22 mouse cellular contexts compared by ENCODE assay signal in genomic region chr1:13938344-13938743, GRCm38 (mm10).
"Had no signal": no experiment of that assay in that cellular context is flagged by ENCODE, and none has a peak within 500 bp of the region (broad histone marks: within the 10 kb centered on the region; RNA-seq: fewer than 3 reads in every experiment).

No protein-coding gene starts in this region.

- H3K27ac ChIP-seq: kidney, postnatal 0 days; layer of hippocampus, adult 2 months; limb, embryonic 10.5 days; limb, embryonic 13.5 days; liver, embryonic 12.5 days; liver, embryonic 15.5 days; lung, embryonic 15.5 days; midbrain, embryonic 15.5 days; neural tube, embryonic 13.5 days; stomach, embryonic 15.5 days had no signal

- H3K9me3 ChIP-seq: limb, embryonic 10.5 days; liver, embryonic 12.5 days; liver, embryonic 15.5 days; lung, embryonic 15.5 days; midbrain, embryonic 15.5 days; stomach, embryonic 15.5 days had no signal

- H3K4me3 ChIP-seq: layer of hippocampus, adult 2 months; limb, embryonic 10.5 days; limb, embryonic 13.5 days; liver, embryonic 12.5 days; liver, embryonic 15.5 days; lung, embryonic 15.5 days; midbrain, embryonic 15.5 days; myocyte; neural tube, embryonic 13.5 days; stomach, embryonic 15.5 days had no signal

- H3K27me3 ChIP-seq: liver, embryonic 12.5 days; liver, embryonic 15.5 days; lung, embryonic 15.5 days; midbrain, embryonic 15.5 days; stomach, embryonic 15.5 days had no signal

- H3K36me3 ChIP-seq: limb, embryonic 13.5 days; liver, embryonic 12.5 days; liver, embryonic 15.5 days; lung, embryonic 15.5 days; midbrain, embryonic 15.5 days; neural tube, embryonic 13.5 days; stomach, embryonic 15.5 days had no signal

- H3K4me1 ChIP-seq: liver, embryonic 12.5 days; liver, embryonic 15.5 days; lung, embryonic 15.5 days; midbrain, embryonic 15.5 days; stomach, embryonic 15.5 days had no signal

- ATAC-seq: liver, embryonic 12.5 days; midbrain, embryonic 15.5 days had no signal

- DNase-seq: kidney, postnatal 25 days; layer of hippocampus, adult 9-11 months; liver; lung, adult 18-20 months; lung, postnatal 10 days; lung, postnatal 36 days; retina, postnatal 1 day; right cerebral cortex, postnatal 25 days; spleen, adult 18-20 months; thymus, postnatal 25 days had no signal

- H3K9ac ChIP-seq: limb, embryonic 13.5 days; liver, embryonic 12.5 days; liver, embryonic 15.5 days; lung, embryonic 15.5 days; midbrain, embryonic 15.5 days; neural tube, embryonic 13.5 days; stomach, embryonic 15.5 days had no signal

- H3K4me2 ChIP-seq: limb, embryonic 13.5 days; liver, embryonic 12.5 days; liver, embryonic 15.5 days; lung, embryonic 15.5 days; midbrain, embryonic 11.5 days; midbrain, embryonic 15.5 days; neural tube, embryonic 13.5 days; stomach, embryonic 15.5 days had no signal
